Mouse (Mus musculus) ovary, postnatal 14 days (tissue): ENCODE results near the gene Gm28048.

ENCODE experiments used
- DNase-seq: peaks from one replicate; pipeline ENCODE4 v3.0.0; 2022; ENCODE audit warnings: low spot score

Gm28048 gene

GRCm38 (mm10) chr11:22938983-22939382 is 42.9 kb downstream of the Gm28048 start:
- no peak for DNase-seq

- no peak for DNase-seq
These were observed 44.1 kb downstream of the Gm28048 start for GRCm38 (mm10) chr11:22937716-22938316.

DNA sequence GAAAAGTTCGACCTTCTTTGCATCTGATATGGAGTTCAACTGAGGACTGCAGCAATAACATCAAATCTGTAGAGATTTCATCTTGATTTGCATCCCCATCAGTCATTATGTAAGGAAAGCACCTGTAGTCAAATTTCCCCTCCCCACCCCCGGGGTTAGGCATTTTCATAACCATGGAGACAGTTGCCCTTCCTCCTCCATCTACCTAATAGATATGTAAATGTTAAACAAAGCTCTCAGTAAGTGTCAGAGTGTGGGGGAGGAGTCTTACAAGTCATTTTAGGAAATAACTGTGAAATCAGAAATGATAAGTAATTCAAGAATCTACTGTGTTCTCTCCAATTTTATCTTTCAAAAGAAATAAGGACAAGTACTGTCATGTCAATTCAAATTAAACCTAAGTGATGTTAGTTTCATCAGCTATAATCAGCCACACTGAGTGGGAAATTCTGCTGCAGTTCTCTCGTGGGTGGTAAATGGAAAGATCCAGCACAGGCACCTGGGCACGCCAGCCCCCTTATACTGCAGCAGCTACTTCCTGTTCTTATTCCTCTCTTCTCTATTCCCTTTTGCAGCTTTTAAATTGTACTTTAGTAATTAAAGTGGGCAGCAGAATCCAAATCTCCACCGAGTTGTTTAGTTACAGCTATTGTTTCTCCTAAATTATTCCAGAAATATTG is 45.3 kb downstream of the Gm28048 start:
- DNase-seq = no peak

DNA sequence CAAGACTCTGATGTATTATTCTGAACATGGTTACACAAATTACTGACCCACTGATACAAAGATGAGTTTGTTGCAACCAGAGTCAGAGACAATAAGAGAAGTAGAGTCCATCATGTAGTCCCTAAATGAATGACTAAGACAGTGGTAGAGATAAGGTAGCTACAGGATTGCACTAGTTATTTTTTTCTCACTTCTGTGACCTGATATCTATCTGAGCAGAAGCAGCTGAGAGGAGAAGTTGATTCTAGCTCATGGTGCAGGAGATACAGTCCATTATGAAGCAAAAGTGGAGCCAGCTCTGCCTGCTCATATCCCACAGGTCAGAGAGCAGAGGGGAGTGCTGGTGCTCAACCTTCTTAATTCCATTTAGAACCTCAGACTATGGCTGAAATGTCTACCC is 49.7 kb downstream of the Gm28048 start:
- no peak for DNase-seq

GRCm38 (mm10) chr11:22931320-22931905 is 50.5 kb downstream of the Gm28048 start:
- DNase-seq = no peak

DNA sequence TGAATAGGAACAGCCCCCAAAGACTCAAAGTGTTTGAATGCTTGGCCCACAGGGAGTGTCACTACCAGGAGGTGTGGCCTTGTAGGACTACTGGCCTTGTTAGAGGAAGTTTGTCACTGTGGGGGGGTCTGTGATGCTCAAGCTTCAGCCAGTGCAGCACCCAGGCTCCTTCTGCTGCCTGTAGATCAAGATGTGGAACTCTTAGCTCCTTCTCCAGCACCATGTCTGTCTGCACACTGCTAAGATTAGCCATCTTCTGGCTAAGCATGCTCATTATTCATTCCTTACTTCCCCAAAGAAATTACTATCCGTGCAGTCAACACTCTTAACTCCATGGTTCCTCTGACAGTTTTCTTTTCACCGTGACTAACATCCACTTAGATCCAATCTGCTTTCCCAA is 51.8 kb downstream of the Gm28048 start:
- DNase-seq = no peak

GRCm38 (mm10) chr11:22928586-22929169 is 53.2 kb downstream of the Gm28048 start:
- DNase-seq = no peak

DNA sequence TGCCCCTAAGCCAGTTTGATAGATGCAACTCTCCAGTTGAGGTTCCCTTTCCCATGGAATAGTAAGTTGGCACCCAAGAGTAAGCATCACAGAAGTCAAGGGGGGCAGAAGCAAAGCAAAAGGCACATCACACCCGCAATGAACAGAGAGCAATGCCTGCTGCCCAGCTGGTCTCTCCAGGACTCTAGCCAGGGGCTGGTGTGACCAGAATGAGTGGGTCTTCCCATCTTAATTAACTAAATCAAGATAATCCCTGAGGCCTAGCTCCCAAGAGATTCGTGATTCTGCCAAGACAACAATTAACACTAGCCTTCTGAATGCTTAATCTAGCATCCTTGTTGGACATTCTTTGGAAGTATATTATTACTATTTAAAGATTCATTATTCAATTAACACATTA is 58.3 kb downstream of the Gm28048 start:
- no peak for DNase-seq

DNA sequence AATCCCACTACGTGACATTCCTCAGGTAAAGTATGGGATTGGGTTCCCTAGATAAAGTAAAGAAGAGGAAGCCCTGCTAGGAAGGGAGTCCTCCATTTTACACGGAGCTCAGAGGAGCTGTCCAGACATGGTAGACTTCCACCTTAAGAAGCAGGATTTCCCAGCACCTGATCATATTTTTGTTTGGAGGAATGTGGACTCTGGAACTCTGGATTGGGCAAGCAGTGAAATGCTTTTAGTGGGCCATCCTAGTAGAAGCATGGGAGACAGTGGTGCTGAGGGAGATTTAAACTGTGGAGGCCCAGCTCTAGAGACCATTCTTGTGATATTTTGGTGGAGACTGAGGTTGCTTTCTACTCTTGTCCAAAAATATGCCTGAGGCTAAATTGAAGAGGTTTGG is 59.3 kb downstream of the Gm28048 start:
- no peak for DNase-seq

GRCm38 (mm10) chr11:22919336-22919735 is 62.6 kb downstream of the Gm28048 start:
- DNase-seq = no peak

DNA sequence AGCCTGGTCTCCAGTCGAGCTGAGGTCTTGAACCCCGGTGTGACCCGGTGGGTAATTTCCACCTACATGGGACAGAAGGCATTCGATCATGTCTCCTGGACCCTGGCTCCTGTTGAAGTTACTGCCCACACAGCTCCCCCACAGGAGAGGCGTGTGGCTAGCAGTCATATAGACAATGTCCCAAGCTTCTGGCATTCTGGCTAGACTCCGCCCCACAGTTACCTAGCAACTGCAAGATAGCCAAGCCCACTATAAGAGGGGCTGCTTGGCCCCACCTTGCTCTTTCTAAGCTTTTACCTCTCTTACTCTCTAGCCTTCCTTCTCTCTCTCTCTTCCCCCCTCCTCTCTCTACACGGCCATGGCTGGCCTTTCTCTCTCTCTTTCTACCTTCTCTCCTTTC is 64.1 kb downstream of the Gm28048 start:
- no peak for DNase-seq

DNA sequence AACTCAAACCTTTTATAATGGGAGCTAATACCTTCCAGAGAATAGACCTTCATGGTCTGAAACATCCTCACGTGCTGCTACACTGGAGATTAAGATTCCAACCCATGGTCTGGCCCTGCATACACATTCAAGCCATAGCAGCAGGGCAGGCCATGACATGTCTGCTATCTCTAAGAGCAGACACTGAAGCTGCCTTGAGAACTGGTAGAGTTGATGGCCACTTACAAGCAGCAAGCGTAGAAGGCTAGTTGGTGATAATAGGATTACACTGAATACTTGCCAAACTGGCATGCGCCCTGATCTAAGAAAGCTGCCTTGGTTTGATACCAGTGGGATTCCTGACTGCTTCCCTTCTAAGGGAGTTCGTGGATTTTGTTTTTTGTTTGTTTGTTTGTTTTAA is 68.1 kb downstream of the Gm28048 start:
- no peak for DNase-seq

DNA sequence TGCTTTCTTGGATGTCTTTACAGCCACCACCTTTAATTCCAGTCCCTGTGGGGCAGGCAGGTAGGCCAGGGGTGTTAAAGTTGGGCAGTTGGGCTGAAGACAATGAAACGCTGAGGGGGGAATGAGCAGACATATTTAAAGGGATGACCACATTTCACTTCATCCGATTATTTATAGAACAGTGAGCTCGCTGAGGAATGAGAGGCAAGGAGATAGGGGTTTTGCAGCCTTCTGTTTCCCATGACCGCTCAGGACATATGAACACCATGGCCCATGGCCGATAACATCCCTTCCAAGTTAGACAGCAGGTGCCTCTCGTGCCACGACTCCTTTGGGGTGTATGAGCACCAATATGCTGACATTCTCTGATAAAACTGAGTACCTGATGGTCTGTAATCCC is 70.1 kb downstream of the Gm28048 start:
- no peak for DNase-seq

- no peak for DNase-seq
These were observed 75.4 kb downstream of the Gm28048 start for GRCm38 (mm10) chr11:22906453-22906865.

- DNase-seq = no peak
These were observed 79.0 kb downstream of the Gm28048 start for GRCm38 (mm10) chr11:22902923-22903322.

DNA sequence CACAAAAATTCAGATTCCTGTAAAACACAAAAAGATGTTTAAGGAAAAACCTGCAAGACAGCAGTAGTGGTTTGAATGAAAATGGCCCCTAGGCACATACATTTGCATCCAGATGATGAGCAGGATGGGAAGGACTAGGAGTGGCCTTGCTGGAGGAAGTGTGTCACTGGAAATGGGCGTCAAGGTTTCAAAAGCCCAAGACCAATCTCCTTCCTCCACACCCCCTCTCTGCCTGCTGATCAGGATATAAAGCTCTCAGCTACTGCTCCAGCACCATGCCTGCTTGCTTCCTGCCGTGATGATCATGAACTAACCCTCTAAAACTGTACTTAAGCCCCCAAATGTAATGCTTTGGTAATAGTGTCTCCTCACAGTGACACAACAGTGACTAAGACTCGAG is 81.8 kb downstream of the Gm28048 start:
- no peak for DNase-seq

DNA sequence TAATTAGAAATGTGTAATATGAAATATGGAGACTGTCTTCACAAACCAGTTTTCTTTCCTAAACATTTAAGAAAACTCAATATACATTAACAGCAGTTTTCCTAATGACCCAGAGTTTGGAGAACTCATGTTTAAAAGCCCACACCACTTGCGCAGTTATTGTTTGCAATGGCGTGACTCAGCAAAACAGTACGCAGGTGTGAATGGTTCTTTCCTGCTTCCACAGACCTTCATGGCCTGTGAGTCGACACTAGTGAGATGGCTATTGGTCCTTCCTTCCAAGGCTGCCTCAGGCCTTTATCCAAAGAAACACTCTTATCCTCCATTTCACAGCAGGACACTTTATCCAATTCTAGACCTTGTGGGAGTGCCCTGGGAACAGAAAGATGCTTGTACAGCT is 84.2 kb downstream of the Gm28048 start:
- DNase-seq = no peak

DNA sequence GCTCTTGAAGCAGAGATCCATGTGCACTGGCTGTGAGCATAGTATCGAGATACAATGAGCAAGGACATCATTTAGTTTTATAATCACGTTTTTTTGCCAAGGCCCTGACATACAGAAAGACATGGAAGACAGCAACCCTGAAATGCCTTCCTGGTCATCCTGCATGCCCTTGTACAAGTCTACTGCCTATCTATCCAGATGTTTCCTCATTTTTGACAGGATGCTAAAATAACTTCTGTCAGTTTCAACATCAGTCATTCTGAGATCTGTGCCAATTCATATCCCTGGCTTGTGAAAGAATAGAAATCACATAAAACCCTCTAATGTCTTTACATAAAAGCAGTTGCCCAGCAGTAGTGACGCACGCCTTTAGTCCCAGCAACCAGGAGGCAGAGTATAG is 84.8 kb downstream of the Gm28048 start:
- DNase-seq = no peak

DNA sequence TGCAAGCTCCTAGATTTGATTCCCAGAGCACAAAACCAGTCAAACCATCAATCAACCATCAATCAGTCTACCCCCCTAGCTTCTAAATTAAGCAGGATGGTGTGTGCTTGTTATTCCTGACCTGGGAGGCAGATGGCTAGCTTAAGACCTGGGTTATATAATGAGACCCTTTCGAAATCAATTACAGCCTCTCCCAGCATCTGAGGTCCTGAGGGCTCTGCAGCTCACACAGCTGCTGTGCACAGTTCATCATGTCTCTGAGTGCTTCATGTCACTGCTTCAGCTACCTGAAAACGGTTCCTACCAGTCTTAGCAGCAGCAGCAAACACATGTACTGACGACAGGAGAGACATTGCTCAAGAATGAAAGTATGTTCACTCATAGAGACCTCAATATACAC is 88.8 kb downstream of the Gm28048 start:
- DNase-seq = no peak

- no peak for DNase-seq
These were observed 89.4 kb downstream of the Gm28048 start for GRCm38 (mm10) chr11:22892466-22892865.

GRCm38 (mm10) chr11:22891876-22892275 is 90.0 kb downstream of the Gm28048 start:
- DNase-seq = no peak

DNA sequence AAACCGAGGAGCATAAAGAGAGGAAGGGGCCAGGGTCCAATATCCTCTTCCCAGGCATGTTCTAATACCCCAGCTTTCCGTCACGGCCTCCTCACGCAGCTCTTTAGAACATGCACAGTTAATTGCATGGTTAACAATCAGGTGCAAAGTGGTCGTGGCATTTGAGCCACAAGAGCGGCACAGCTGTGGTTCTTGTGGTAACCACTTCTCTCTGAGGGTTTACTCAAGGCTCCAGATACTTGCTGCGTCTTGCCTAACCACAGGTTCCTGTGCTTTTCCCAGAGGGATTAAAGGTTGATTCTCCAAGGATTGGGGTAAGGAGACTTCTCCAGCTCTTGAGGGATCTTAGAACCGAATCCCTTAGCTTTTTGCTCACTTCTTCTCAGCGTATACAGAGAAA is 90.6 kb downstream of the Gm28048 start:
- DNase-seq = no peak

GRCm38 (mm10) chr11:22889224-22889623 is 92.7 kb downstream of the Gm28048 start:
- no peak for DNase-seq
